Mouse (Mus musculus) lung, adult 18-20 months (tissue): ENCODE results near the gene Hint2.

ENCODE experiments used
- DNase-seq, 2 experiments: peaks; one replicate each; pipeline ENCODE4 v3.0.0; 2022; ENCODE audit warnings: mixed read lengths in 2 of 2

Gene Hint2

DNA sequence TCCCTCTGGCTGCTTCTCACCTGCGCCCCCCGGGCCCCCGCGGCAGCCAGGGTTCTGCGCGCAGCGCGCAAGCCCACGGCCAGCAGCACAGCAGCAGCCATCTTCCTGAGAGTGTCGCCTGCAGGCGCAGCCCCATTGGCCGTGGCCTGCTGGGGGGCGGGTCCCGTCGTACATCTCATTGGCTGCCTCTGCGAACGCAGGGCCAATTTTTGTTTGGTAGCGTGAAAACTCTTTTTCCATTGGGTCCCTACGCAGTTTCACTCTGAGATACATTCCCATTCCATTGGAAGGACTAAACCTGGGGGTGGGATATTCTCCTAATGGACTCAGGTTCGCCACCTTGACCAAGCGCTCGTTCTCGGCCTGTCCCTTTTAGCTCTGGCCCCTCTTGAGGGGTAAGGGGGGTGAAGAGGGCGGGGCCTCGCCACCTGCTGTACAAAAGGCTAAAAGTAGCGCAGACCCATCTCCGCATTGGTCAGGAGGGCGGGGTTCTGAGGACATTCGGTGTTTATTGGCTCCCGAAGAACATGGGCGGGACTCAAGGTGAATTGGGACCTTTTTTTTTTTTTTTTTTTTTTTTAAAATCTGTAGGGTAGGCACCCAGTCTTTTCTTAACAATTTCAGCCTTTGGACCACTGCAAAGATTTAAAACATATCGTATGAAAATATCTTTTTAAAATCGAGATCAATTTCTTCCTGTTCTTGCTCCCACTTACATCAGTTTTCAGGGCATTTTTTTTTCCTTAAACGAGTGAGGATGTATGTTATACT lies at the start of gene Hint2:
Gene Hint2, minus strand, starts transcription at position 128 of the 771 bp plus-strand sequence.
- DNase-seq: peak; percentile 97

DNA sequence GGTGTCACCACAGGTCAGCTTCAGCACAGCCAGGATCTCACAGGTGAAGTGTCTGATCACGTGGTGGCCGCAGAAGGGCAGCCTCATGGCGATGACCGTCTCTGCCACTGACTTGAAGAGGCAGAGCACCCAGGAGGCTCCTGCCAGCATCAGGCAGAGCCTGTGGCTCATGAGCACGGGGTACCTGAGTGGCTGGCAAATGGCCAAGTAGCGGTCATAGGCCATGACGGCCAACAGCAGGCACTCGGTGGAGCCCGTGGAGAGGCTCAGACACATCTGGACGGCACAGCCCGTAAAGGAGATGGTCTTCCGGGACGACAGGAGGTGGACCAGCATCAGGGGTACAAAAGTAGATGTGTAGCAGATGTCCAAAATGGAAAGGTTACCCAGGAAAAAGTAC lies 49.7 kb upstream of the Hint2 start:
- DNase-seq: peak in 1 of 2 experiments; percentile 32

DNA sequence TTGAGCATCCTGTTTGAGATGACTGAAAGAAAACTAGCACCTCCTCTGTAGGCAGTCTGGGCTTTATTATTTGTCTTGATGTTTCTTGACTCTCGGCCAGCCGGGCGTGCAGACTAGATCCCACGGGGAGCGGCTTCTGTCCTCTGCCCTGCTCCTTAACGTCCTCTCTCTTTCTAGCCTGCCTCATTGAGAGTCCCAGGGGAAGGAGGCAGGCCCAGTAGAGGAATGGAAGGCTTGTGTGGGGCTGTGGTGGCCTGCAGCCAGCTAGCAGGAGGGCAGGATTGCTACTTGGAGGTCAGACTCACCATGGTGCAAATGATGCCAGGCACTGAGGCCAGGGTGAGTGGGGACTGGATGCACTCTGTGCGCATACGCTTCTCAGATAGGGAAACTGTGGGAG lies 47.6 kb upstream of the Hint2 start:
- DNase-seq: peak in 1 of 2 experiments; percentile 19

DNA sequence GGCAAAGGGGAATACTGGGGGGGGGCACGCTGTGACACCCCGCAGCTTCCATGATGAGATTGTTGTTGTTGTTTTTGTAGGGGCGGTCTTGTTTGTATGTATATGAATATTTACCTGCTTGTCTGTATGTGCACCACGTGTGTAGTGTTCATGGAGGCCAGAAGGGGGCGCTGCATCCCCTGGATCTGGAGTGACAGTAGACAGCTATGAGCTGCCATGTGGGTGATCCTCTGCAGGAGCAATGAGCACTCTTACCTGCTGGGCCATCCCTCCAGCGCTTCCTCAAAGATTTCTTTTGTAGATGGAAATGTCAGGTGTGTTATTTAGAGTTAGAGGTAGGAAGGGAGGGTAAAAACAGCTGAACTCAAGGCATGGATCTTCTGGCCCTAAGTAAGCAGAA lies 47.2 kb upstream of the Hint2 start:
- no peak for DNase-seq

DNA sequence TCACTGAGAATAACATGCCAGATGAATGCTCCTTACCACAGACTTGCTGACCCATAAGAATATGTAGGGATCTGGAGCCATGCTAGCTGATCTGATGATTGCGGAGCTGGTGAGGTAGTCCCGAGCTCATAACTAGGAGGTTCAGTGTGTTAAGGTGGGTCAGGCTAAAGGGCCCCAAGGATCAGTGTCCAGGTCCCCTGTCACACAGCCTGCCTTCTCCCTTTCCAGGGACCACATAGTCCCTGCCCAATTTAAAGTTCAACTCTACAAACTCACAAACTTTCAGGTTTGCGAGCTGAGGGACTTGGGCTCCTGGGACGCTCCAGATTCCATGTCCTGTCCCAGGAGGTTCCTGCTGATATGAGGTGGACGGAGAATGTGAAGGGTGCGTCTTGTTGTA lies 44.4 kb upstream of the Hint2 start, which contains the start of gene Olfr70:
Gene Olfr70, minus strand, starts transcription at position 101 of the 400 bp plus-strand sequence.
- no peak for DNase-seq

DNA sequence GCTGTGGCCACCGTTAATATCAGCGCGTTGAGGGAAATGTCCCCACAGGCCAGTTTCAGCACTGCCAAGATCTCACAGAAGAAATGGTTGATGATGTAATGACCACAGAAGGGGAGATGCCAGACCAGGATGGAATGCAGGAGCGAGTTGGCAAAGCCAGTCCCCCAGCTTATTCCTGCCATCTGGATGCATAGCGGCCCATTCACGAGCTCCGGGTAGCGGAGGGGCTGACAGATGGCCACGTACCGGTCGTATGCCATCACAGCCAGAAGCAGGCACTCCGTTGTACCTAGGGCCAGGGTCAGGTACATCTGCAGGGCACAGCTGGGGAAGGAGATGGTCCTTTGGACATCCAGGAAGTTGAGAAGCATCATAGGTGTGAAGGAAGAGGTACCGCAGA lies 40.3 kb upstream of the Hint2 start:
- DNase-seq: peak in 1 of 2 experiments; percentile 38

DNA sequence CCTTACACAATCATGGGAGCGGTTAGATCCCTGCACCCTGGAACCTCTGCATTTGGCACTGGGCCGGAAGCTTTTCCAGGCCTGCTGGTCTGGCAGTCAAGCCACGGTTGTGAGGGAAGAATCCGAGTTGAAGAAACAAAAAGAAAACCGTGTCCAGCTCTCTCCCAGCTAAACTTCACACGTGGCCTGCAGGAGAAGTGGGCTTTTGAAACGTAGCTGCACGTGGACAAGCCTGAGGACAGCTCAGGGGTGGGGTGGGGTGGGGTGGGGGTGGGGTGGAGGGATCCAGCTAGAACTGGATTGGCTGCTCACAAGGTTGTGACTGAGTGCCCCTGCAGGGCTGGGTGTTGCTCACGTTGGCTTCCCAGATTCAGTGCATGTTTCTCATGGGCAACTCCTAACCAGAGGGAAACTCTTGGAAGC lies 39.0 kb upstream of the Hint2 start:
- peak; percentile 69 to 81 for DNase-seq

DNA sequence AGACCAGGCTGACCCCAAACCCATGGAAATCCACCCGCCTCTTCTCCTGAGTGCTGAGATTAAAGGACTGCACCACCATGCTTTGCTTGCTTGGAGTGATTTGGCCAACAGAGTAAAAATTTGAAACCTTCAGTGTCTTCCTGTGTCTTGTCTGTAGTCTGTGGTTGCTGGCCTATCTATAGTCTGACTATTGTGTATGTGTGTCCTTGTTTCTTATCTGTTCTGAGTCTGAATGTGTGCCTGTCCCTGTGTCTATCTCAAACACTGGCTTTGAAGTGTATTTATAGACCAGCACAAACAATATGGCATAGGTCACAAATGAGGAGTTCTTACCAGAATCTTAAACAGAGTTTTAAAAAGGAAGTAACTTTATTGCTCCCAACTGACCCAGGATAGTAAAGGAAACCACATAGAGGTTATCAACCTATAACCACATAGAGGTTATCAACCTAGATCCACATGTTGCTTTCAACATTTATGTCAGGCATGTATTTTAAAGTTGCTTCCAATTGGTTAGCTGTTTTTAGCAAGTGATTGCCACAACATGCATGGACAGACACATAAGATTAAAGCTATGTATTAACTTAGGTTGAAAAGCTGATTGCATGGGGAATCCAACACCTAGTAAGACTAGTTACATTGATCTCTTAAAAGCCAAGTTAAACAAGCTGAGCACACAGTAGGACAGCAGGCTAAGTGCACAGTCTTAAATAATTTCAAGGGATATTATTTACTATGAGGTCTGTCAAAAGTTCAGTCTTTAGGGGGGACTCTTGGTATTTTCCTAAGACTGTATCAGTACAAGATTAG lies 38.4 kb upstream of the Hint2 start:
- DNase-seq: no peak

DNA sequence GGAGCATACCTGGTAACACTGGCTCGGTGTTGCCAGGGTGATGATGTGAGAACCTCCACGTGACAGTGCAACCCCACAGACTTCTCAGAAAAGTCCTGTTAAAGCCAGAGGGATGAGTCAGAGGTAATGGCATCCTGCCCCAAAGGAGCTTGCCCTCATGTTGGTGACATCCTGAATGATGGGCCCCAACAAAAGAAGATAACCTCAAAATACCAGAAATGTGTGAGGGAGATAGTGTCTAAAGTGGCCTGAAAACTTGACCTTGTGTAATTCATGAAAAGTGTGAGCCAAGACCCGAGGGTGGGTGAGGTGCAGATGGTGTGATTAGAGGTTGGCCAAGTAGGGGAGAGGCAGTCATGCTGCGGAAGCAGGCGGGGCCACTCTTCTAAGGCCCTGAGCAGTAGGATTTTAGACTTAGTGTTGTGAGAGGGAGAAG lies 37.6 kb upstream of the Hint2 start:
- DNase-seq: peak; percentile 63 to 72

DNA sequence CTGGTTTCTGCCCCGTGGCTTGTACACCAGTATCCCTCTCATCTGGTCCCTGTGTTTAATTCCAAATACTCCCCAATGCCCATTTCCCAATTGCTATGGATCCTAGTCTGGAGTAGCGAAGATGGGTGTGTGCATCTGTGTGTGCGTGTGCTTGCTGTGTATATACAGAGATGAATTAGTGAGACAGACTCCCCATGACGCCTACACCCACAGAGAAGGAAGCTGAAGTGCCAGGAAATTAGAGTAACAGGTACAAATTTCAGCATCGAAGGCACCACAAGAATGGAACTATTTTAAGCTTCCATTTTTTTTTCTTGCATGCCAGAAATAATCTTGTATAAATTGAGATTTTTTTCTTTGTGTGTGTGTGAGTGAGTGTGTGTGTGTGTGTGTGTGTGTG lies 34.8 kb upstream of the Hint2 start:
- no peak for DNase-seq

DNA sequence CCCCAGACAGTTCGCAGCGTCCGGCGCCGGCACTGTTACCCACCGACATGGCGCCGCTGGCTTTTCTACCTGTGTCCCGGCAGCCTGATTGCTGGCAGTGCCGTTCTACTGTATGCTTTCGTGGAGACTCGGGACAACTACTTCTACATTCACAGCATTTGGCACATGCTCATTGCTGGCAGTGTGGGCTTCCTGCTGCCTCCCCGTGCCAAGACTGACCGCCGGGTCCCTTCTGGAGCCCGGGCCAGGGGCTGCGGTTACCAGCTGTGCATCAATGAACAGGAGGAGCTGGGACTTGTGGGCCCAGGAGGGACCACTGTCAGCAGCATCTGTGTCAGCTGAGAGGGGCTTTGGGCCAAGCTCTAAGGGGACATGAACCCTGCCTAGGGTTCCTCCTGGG lies 33.8 kb upstream of the Hint2 start:
- no peak for DNase-seq

DNA sequence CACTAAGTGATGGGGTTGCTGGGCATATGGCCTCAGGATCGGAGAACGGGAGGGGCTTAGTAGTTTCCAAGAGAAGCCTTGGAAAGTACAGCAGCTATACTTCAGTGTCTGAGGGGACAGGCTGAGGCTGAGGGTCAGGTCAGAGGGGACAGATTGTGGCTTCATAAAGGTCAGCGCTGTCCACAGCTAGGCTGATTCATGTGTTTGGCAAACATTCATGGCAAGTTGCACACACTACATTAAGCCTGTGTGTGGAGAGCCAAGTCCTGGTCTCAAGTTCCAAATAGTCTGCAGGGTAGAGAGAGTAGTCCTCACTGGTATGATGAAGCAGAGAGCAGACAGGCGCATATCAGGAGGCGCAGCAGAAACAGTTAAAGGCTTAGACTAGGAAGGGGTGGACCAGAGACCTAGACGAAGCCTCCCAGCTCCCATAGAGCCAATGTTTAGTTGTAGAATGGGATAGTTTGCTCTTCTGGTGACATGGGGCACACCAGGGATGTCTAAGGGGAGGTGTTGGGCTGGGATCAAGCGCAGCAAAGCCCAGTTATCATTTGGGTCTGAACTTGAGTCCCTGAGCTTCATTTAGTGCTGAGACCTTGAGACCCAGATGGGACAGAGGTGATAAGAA lies 23.3 kb upstream of the Hint2 start:
- DNase-seq: no peak

DNA sequence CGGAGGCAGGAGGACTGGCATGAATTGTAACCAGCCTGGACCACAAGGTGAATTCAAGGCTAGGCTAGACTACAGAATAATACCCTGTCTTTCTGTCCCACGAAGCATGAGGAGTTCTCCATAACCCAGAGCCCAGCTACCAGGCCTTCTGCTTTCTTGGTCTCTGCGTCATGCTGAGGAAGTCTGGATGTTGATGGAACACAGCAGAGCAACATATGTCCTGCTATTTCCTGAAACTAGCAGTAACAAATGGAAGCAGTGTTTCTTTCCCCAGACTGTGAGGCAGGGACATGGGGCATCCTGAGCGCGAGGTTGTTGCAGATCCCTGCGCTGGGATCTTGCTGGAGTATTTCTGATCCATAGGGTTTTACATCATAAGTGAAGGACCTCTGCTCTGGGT lies 22.3 kb upstream of the Hint2 start:
- no peak for DNase-seq

DNA sequence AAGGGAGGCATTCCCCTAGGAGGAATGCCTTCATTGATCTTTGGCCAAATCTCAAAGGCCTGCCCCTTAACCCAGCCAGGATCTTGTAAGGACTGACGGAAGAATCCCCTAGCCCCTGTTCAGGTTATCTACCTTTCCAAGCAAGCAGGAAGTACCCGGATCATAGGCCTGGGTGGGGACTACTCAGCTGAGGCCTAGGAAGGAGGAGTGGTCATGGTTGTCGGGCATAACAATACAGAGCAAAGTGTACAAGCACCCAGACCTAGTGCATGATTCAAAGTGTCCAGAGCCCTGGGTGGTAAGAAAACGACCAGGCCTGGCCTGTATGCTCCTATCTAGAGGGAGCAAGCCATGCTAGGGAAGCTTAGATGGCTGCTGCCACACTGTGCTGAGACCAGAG lies 19.3 kb upstream of the Hint2 start:
- no peak for DNase-seq

DNA sequence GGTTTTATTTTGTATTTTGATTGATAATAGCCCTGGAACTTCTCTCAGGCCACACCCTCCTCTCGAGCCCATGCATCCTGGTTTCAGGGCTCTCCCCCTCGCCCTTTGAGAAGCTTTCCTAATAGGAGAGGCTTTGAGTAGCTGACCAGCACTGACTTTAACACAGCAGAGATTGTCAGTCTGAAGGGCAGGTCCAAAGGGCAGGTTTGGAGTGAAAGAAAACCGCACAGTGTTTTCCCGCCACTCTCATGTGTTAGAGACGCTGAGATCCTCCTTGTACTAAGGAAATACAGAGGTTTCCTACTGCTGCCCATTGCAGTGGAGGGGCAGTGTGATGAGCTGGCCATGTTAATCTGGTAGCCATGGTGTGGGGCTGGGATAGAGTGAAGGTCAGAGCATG lies 18.7 kb upstream of the Hint2 start:
- DNase-seq: no peak

DNA sequence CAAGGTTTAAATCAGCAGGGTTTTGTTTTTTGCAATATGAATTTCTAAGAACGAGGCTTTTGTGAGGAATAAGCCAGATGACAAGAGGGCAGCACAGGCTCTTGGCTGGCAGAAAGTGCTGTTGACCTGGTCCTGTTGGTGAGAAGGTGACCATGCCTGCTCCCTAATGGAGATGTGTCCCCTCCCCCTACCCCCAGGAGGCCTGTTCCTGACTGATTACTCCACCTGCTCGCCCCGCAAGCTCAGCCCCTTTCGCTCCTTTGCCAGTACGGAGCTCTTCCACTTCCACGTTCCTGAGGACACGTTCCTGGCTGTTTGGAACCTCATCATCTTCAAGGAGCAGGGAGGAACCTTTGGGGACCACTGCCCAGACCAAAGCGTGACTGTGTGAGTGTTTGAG lies 17.4 kb upstream of the Hint2 start:
- DNase-seq: peak; percentile 30 to 55

DNA sequence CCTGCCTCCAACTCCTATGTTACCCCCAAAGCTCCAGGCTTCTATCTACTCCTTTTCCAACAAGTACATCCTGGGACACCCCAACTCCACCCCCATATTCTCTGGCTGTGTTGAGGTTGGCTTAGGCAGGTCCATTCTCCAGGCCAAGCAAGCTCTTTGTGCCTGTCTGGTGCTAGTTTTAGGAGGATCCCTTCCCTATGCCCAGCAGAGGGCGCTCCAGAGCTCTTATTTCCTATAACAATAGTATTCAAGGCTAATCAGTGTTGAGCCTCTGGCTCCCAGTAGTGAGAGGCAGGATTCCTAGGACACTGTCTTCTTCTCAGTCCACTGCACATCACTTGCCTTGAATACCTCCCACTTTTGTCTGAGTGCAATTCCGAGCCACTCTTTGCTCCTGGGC lies 15.8 kb upstream of the Hint2 start:
- peak; percentile 83 to 89 for DNase-seq

DNA sequence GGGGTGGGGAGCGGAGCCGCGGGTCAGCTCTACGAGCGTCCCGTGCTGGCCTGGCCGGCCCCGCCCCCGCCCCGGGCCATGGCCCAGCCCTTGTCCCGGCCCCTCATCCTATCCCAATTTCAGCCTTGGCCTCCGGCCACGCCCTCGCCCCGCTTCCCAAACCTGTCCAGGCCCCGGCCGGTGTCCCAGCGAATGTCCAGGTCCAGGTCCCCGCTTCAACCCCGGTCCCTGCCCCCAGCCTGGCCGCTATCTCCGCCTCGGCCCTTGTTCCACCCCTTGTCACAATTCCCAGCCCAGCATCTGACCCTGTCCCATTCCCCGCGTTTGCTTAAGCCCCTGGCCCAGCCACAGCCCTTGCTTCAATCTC lies 13.1 kb upstream of the Hint2 start:
- DNase-seq: peak; percentile 83 to 85

DNA sequence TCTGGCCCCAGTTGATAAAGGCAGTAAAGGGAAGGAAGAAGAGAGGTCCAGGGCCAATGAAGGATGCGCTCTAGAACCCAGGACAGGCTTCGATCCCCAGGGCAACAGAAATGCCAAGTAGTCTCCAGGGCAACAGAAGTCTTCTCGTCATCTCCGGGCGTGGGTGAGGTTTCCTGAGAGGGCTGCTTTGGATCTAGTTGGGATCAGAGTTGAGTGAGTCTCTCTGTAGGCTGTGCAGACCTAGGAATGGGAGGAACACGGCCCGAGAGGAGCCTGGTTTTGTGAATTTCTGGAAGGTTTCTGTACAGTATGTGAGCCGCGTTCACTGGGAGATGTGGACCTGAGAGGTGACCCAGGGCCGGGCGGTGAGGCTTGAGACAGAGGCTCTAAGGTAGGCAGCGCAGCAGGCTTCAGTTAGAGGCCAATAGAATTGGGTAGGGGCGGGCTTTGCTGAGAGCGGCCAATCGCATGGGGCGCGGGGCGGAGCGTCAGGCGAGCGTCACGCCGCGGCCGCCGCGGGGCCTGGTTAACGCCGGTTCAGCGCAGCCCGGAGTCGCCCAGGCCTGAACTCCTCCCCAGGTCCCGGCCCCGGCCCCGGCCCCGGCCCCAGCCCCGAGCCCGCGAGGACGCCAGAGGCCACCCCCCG lies 12.6 kb upstream of the Hint2 start, which contains the start of the genes Tmem8b and Fam221b:
Gene Tmem8b, plus strand, starts transcription at position 190 of the 646 bp plus-strand sequence.
Gene Fam221b, minus strand, starts transcription at position 364 of the 646 bp plus-strand sequence.
- peak; percentile 92 for DNase-seq

DNA sequence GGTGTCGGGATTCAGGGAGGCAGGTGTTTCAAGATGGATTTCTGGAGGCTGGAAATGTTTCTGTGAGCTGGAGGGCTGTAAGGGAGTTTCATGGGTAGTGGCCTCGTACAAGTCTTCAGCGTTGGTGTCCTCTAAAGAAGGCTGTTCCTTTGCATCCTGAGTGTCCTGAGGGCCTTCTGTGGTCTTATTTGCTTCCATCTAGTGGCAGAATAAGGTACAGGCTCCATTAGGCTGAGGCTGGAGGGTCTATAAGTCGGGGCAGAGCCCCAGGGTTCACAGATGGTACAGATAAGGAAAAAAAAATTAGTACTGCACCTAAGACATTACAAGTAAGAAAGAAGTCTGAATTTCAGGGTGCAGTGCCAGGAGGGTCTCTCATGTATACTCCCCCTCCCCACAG lies 10.1 kb upstream of the Hint2 start:
- DNase-seq: no peak

DNA sequence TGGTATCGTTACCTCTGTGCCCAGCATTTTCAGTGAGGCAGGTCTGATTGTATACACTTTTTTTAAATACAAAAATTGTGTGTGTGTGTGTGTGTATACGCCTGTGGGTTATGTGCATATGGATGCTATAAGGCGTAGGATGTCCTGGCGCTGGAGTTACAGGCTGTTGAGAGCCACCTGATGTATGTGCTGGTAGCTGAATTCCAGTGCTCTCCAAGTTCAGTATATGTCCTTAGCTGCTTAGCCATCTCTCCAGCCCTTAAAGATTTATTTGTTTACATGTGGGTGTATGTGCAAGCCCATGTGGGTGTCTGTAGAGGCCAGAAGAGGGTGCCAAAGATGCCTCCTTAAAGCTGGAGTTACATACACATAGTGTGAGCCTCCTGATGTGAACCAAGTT lies 880 bp upstream of the Hint2 start:
- DNase-seq: no peak

DNA sequence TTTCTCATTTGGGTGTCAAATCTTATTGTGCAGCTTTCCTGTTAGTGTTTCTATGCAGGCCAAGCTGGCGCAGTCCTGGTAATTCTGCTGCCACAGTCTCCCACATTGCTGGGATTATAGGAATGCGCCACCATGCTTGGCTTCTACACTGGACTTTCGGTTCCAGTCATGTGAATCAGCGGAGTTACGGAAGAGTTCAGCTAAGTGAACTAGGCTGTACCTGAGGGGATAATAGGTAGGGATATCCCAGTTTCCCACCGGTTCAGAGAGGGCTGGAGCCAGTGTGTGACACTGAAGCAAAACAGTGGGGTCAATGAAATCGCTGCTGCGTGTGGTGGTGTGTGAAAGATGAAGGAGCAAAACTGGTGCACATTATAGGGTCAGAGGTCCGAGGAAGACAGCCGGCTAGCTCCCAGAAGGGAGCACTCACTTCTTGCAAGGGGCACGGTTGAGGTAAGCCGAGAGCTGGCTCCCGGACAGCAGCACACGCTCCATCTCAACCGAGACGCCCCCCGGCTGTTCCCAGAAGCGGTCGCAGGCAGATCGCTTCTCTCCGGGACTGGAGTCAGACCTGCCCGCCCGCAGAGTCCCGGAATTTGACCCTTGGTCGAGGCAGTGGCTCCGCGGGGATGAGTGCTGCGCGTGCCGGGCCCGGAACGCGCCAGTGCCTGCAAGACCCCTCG lies 469 bp downstream of the Hint2 start:
- DNase-seq: no peak
